Mouse (Mus musculus): Measurements from ENCODE around the gene Man2b1.
A peak's percentile ranks its signal among the peaks of the same experiment; 100 is the strongest.
"Not testable (repeated sequence)": the region's sequence is repeated elsewhere in the genome, so short reads cannot be mapped to it uniquely, and the experiment has no call there.

Man2b1 gene

GRCm38 (mm10) chr8:85074167-85074566 lies 8.9 kb upstream of the Man2b1 start:
- no peak for DNase-seq (ENCODE audit: low spot score)

- no peak for DNase-seq (ENCODE audit: low spot score)
Observed at GRCm38 (mm10) chr8:85074617-85075016, 8.5 kb upstream of the Man2b1 start.

GRCm38 (mm10) chr8:85076001-85076400 lies 7.1 kb upstream of the Man2b1 start:
- no peak for DNase-seq (ENCODE audit: low spot score)

- DNase-seq (ENCODE audit: low spot score): peak; percentile 87
Observed at GRCm38 (mm10) chr8:85076993-85077392, 6.1 kb upstream of the Man2b1 start.

GRCm38 (mm10) chr8:85080214-85080531 lies 2.9 kb upstream of the Man2b1 start:
- DNase-seq (ENCODE audit: low spot score): no peak

- DNase-seq (ENCODE audit: low spot score): peak; percentile 64
Observed at GRCm38 (mm10) chr8:85080532-85081215, 2.4 kb upstream of the Man2b1 start, which contains the start of gene Wdr83os. Gene Wdr83os, plus strand, starts transcription at chr8:85080740.

- DNase-seq (ENCODE audit: low spot score): no peak
Observed at GRCm38 (mm10) chr8:85081216-85081555, 1.9 kb upstream of the Man2b1 start, which contains the start of gene Wdr83. Gene Wdr83, minus strand, starts transcription at chr8:85081306.

GRCm38 (mm10) chr8:85082169-85082568 lies 901 bp upstream of the Man2b1 start:
- DNase-seq (ENCODE audit: low spot score): not testable (repeated sequence)

GRCm38 (mm10) chr8:85084633-85085032 lies 1.6 kb downstream of the Man2b1 start:
- DNase-seq (ENCODE audit: low spot score): peak; percentile 1

GRCm38 (mm10) chr8:85086238-85086637 lies 3.2 kb downstream of the Man2b1 start:
- peak; percentile 2 for DNase-seq (ENCODE audit: low spot score)

GRCm38 (mm10) chr8:85088771-85089170 lies 5.7 kb downstream of the Man2b1 start:
- peak; percentile 1 for DNase-seq (ENCODE audit: low spot score)

GRCm38 (mm10) chr8:85090856-85091255 lies 7.8 kb downstream of the Man2b1 start:
- DNase-seq (ENCODE audit: low spot score): peak; percentile 2

GRCm38 (mm10) chr8:85091526-85092090 lies 8.5 kb downstream of the Man2b1 start:
- DNase-seq (ENCODE audit: low spot score): peak; percentile 10

GRCm38 (mm10) chr8:85095051-85095450 lies 12.0 kb downstream of the Man2b1 start:
- no peak for DNase-seq (ENCODE audit: low spot score)

GRCm38 (mm10) chr8:85095566-85095965 lies 12.5 kb downstream of the Man2b1 start:
- no peak for DNase-seq (ENCODE audit: low spot score)

GRCm38 (mm10) chr8:85096196-85096595 lies 13.1 kb downstream of the Man2b1 start:
- DNase-seq (ENCODE audit: low spot score): no peak

GRCm38 (mm10) chr8:85096850-85097249 lies 13.8 kb downstream of the Man2b1 start:
- DNase-seq (ENCODE audit: low spot score): no peak

- DNase-seq (ENCODE audit: low spot score): no peak
Observed at GRCm38 (mm10) chr8:85100076-85100665, 17.1 kb downstream of the Man2b1 start.

GRCm38 (mm10) chr8:85113241-85113640 lies 30.2 kb downstream of the Man2b1 start:
- no peak for DNase-seq (ENCODE audit: low spot score)

- DNase-seq (ENCODE audit: low spot score): no peak
Observed at GRCm38 (mm10) chr8:85115501-85115900, 32.4 kb downstream of the Man2b1 start.

- DNase-seq (ENCODE audit: low spot score): no peak
Observed at GRCm38 (mm10) chr8:85116984-85117383, 33.9 kb downstream of the Man2b1 start.

GRCm38 (mm10) chr8:85119052-85119981 lies 36.2 kb downstream of the Man2b1 start:
- peak; percentile 82 for DNase-seq (ENCODE audit: low spot score)
